Mouse (Mus musculus) ES-E14 (cell line): ENCODE measurements at regions not wholly inside any gene's neighbourhood (a gene's known extent, or its start where the extent isn't known, plus 50 kb on each side); places are given as distances from the start of the nearest gene placed in this dataset.

Experiments used
- DNase-seq: peaks from one replicate; pipeline ENCODE4 v3.0.0-alpha.2; 2013; ENCODE audit warnings: low read depth, low spot score
- H3K27ac ChIP-seq: 2 replicates; pipeline ENCODE4 v1.5.1; 2012; ENCODE audit warnings: low read depth, mild to moderate bottlenecking, low read length, moderate library complexity, mixed read lengths; ENCODE audit not compliant: poor library complexity, insufficient read depth, severe bottlenecking
- H3K36me3 ChIP-seq: 2 replicates; pipeline ENCODE4 v1.6.1; 2012; ENCODE audit warnings: mild to moderate bottlenecking, low read length, moderate library complexity, mixed read lengths; ENCODE audit not compliant: control insufficient read depth, poor library complexity, insufficient read depth, severe bottlenecking
- H3K4me1 ChIP-seq, 2 experiments: fragments of 150-350 bp in 1 of 2; sonication (generic) in 1 of 2; 2 replicates each; pipeline ENCODE4 v1.6.1; 2012; ENCODE audit warnings: low read length in 2 of 2, mild to moderate bottlenecking in 1 of 2, mixed read lengths in 1 of 2; ENCODE audit not compliant: control insufficient read depth in 2 of 2, insufficient read depth in 2 of 2, poor library complexity in 1 of 2
- H3K4me3 ChIP-seq, 2 experiments: fragments of 150-350 bp in 1 of 2; sonication (generic) in 1 of 2; 2 replicates each; pipeline ENCODE4 v1.5.1; 2012; ENCODE audit warnings: low read length in 2 of 2, low read depth in 1 of 2, mild to moderate bottlenecking in 1 of 2, mixed read lengths in 1 of 2; ENCODE audit not compliant: insufficient read depth in 1 of 2, poor library complexity in 1 of 2, severe bottlenecking in 1 of 2
- H3K9ac ChIP-seq: 2 replicates; pipeline ENCODE4 v1.6.1; 2012; ENCODE audit warnings: low read depth, mild to moderate bottlenecking, low read length, mixed read lengths; ENCODE audit not compliant: poor library complexity, insufficient read depth, severe bottlenecking
- H3K9me3 ChIP-seq: fragments of 150-350 bp; sonication (generic); 2 replicates; pipeline ENCODE4 v1.6.1; 2012; ENCODE audit warnings: low read depth, mild to moderate bottlenecking, low read length; ENCODE audit not compliant: control insufficient read depth, insufficient read depth
- CHD2 ChIP-seq: IDR thresholded peaks from 2 replicates; pipeline ENCODE4 v1.6.1; 2014; ENCODE audit warnings: mild to moderate bottlenecking, low read depth, low read length, inconsistent platforms
- HCFC1 ChIP-seq: IDR thresholded peaks from 2 replicates; pipeline ENCODE4 v1.6.1; 2012; ENCODE audit warnings: low read length, inconsistent platforms, borderline replicate concordance; ENCODE audit not compliant: insufficient read depth
- MAFK ChIP-seq: IDR thresholded peaks from 2 replicates; pipeline ENCODE4 v1.6.1; 2014; ENCODE audit warnings: mild to moderate bottlenecking, low read depth, low read length, inconsistent platforms; ENCODE audit not compliant: insufficient read depth
- ZC3H11A ChIP-seq: IDR thresholded peaks from 2 replicates; pipeline ENCODE4 v1.6.1; 2012; ENCODE audit warnings: low read depth, mild to moderate bottlenecking, inconsistent platforms, low read length, borderline replicate concordance
- ZNF384 ChIP-seq: IDR thresholded peaks from 2 replicates; pipeline ENCODE4 v1.6.1; 2012; ENCODE audit warnings: low read depth, low read length, inconsistent platforms
- in situ Hi-C, 2 experiments: fragments of 600-800 bp; cut with MboI; formaldehyde crosslinking; loops; one replicate each; pipeline ENCODE4 v1.15.1; 2025; ENCODE audit warnings: low sequenced_read_pairs in 2 of 2, inconsistent platforms in 1 of 2; ENCODE audit not compliant: unreplicated experiment in 2 of 2

- TF ChIP-seq ZC3H11A (no peak), CHD2 (no peak), ZNF384 (no peak), MAFK (no peak), HCFC1 (no peak)
- no peaks in the 10 kb centered on the region for H3K36me3 ChIP-seq
These were observed 149.1 kb downstream of the Tfcp2l1 start for GRCm38 (mm10) chr1:118776594-118777441.

More at GRCm38 (mm10) chr1:118776594-118777441, 149.1 kb downstream of the Tfcp2l1 start:
- H3K9ac ChIP-seq: no peak overlapping the region
- no peak overlapping the region for H3K27ac ChIP-seq
- DNase-seq: peak; percentile 45
- H3K4me3 ChIP-seq: no peak overlapping the region
- no peaks in the 10 kb centered on the region for H3K4me1 ChIP-seq
- in situ Hi-C loops: loop anchor here in 1 of 2 experiments (10.0 kb wide), 1 partner anchor 308 kb away; no protein-coding TSS in a partner anchor
- no peaks in the 10 kb centered on the region for H3K9me3 ChIP-seq
